Mouse (Mus musculus): Measurements from ENCODE around the gene Myh10. TPM values are rescaled to one million over a fixed set of nuclear protein-coding genes. Genes with fewer than 3 reads are reported as not detected.

Myh10 gene
- polyA plus RNA-seq, 1 experiment from 2014 or later: 165 TPM

- no peak overlapping the region for H3K27ac ChIP-seq (ENCODE audit: low read depth, low read length)
- WGBS: 100% methylated on average over 1 of the region's 1 CpGs
- no peaks in the 10 kb centered on the region for H3K27me3 ChIP-seq (ENCODE audit: control insufficient read depth, insufficient read depth, low read length)
- no peaks in the 10 kb centered on the region for H3K4me1 ChIP-seq (replicated peaks; ENCODE audit: control insufficient read depth, insufficient read depth, low read length)
- H3K4me2 ChIP-seq (ENCODE audit: low read depth, low read length, severe bottlenecking): no peak overlapping the region
- DNase-seq (ENCODE audit: low spot score) (no peak), ATAC-seq (replicated peaks; ENCODE audit: low FRiP score) (no peak)
- peaks cover 3% of the 10 kb centered on the region; the same call in 1 of the 2 replicates for H3K9me3 ChIP-seq (ENCODE audit: control insufficient read depth, low read length)
- H3K36me3 ChIP-seq (ENCODE audit: control insufficient read depth, insufficient read depth, low read length): peaks cover 36% of the 10 kb centered on the region
- H3K4me3 ChIP-seq (ENCODE audit: low read depth, low read length): no peak overlapping the region
- H3K9ac ChIP-seq (ENCODE audit: low read length): no peak overlapping the region
These were observed 12.9 kb downstream of the Myh10 start for GRCm38 (mm10) chr11:68704258-68704657.

GRCm38 (mm10) chr11:68704847-68705246 lies 13.5 kb downstream of the Myh10 start:
- no peaks in the 10 kb centered on the region for H3K27me3 ChIP-seq (ENCODE audit: control insufficient read depth, insufficient read depth, low read length)
- H3K27ac ChIP-seq (ENCODE audit: low read depth, low read length): no peak overlapping the region
- H3K9ac ChIP-seq (ENCODE audit: low read length): no peak overlapping the region
- no peaks in the 10 kb centered on the region for H3K4me1 ChIP-seq (replicated peaks; ENCODE audit: control insufficient read depth, insufficient read depth, low read length)
- H3K36me3 ChIP-seq (ENCODE audit: control insufficient read depth, insufficient read depth, low read length): peaks cover 30% of the 10 kb centered on the region
- 96% methylated on average over 2 of the region's 2 CpGs for WGBS
- ATAC-seq (replicated peaks; ENCODE audit: low FRiP score) (no peak), DNase-seq (ENCODE audit: low spot score) (no peak)
- no peak overlapping the region for H3K4me2 ChIP-seq (ENCODE audit: low read depth, low read length, severe bottlenecking)
- peaks cover 3% of the 10 kb centered on the region; the same call in 1 of the 2 replicates for H3K9me3 ChIP-seq (ENCODE audit: control insufficient read depth, low read length)
- no peak overlapping the region for H3K4me3 ChIP-seq (ENCODE audit: low read depth, low read length)

DNA sequence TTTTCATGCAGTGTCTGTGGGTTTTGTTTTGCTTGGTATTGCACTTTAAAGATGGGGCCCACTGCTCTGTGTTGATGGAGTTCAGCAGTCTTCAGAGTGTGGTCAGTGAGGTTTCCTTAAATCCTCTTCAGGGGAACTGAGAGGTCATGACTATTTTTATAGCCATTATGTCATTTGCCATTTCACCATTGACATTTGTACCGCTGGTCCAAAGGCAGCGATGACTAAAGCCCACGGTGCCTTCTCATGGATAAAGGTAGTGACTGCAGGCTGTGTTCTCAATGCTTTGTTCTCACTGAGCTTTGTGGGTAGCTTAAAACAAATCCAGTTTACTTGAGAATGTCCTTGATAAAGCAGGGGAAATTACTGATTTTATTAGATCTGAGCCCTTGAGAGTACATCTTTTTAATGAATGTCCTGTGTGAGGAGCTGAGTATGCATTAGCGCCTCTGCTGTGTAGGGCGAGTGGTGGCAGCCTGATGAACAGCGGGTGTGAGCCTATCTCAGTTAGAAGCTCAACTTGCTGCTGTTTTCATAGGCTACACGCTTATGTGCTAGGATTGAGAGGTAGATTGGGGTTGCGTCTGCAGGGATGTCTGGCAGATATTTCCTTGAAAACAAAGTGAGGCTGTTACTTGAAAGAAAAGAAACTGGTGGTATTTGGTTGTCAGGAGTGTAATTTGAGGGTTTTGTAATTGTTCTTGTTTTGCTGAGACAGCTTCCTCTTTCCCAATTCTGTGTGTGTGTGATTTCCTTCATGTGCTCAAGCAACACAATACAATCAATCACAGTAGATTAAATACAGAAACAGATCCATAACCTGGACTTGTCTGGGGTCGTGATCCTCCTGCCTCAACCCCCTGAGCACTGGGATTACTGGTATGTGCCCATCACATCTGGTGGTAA lies 15.4 kb downstream of the Myh10 start:
- H3K27me3 ChIP-seq (ENCODE audit: control insufficient read depth, insufficient read depth, low read length): no peaks in the 10 kb centered on the region
- H3K4me1 ChIP-seq (replicated peaks; ENCODE audit: control insufficient read depth, insufficient read depth, low read length): no peaks in the 10 kb centered on the region
- ATAC-seq (replicated peaks; ENCODE audit: low FRiP score) (no peak), DNase-seq (ENCODE audit: low spot score) (no peak)
- H3K36me3 ChIP-seq (ENCODE audit: control insufficient read depth, insufficient read depth, low read length): peaks cover 11% of the 10 kb centered on the region
- no peak overlapping the region for H3K9ac ChIP-seq (ENCODE audit: low read length)
- H3K4me2 ChIP-seq (ENCODE audit: low read depth, low read length, severe bottlenecking): no peak overlapping the region
- WGBS: 78% methylated on average over 9 of the region's 9 CpGs
- H3K9me3 ChIP-seq (ENCODE audit: control insufficient read depth, low read length): no peaks in the 10 kb centered on the region
- no peak overlapping the region for H3K4me3 ChIP-seq (ENCODE audit: low read depth, low read length)
- H3K27ac ChIP-seq (ENCODE audit: low read depth, low read length): no peak overlapping the region

GRCm38 (mm10) chr11:68707881-68708582 lies 16.7 kb downstream of the Myh10 start:
- Histone ChIP-seq H3K4me3 (ENCODE audit: low read depth, low read length) (no peak overlapping the region), H3K9ac (ENCODE audit: low read length) (no peak overlapping the region), H3K36me3 (ENCODE audit: control insufficient read depth, insufficient read depth, low read length) (no peaks in the 10 kb centered on the region; the same call in 1 of the 2 replicates), H3K27me3 (ENCODE audit: control insufficient read depth, insufficient read depth, low read length) (no peaks in the 10 kb centered on the region), H3K9me3 (ENCODE audit: control insufficient read depth, low read length) (no peaks in the 10 kb centered on the region), H3K4me2 (ENCODE audit: low read depth, low read length, severe bottlenecking) (no peak overlapping the region), H3K4me1 (replicated peaks; ENCODE audit: control insufficient read depth, insufficient read depth, low read length) (no peaks in the 10 kb centered on the region), H3K27ac (ENCODE audit: low read depth, low read length) (no peak overlapping the region)
- ATAC-seq (replicated peaks; ENCODE audit: low FRiP score) (no peak), DNase-seq (ENCODE audit: low spot score) (no peak)
- 88% methylated on average over 5 of the region's 5 CpGs for WGBS

- Histone ChIP-seq H3K27me3 (ENCODE audit: control insufficient read depth, insufficient read depth, low read length) (no peaks in the 10 kb centered on the region), H3K9me3 (ENCODE audit: control insufficient read depth, low read length) (no peaks in the 10 kb centered on the region), H3K4me1 (replicated peaks; ENCODE audit: control insufficient read depth, insufficient read depth, low read length) (peaks cover 2% of the 10 kb centered on the region; the same call in 1 of the 2 replicates), H3K4me3 (ENCODE audit: low read depth, low read length) (no peak overlapping the region), H3K27ac (ENCODE audit: low read depth, low read length) (no peak overlapping the region), H3K9ac (ENCODE audit: low read length) (no peak overlapping the region), H3K36me3 (ENCODE audit: control insufficient read depth, insufficient read depth, low read length) (no peaks in the 10 kb centered on the region; the same call in 1 of the 2 replicates), H3K4me2 (ENCODE audit: low read depth, low read length, severe bottlenecking) (no peak overlapping the region)
- WGBS: 92% methylated on average over 4 of the region's 4 CpGs
- ATAC-seq (replicated peaks; ENCODE audit: low FRiP score): no peak
- no peak for DNase-seq (ENCODE audit: low spot score)
These were observed 24.8 kb downstream of the Myh10 start for GRCm38 (mm10) chr11:68716167-68716566.

- Histone ChIP-seq H3K27ac (ENCODE audit: low read depth, low read length) (no peak overlapping the region), H3K9ac (ENCODE audit: low read length) (no peak overlapping the region), H3K36me3 (ENCODE audit: control insufficient read depth, insufficient read depth, low read length) (no peaks in the 10 kb centered on the region; the same call in 1 of the 2 replicates), H3K4me1 (replicated peaks; ENCODE audit: control insufficient read depth, insufficient read depth, low read length) (peaks cover 2% of the 10 kb centered on the region; the same call in 1 of the 2 replicates), H3K27me3 (ENCODE audit: control insufficient read depth, insufficient read depth, low read length) (no peaks in the 10 kb centered on the region), H3K4me2 (ENCODE audit: low read depth, low read length, severe bottlenecking) (no peak overlapping the region), H3K9me3 (ENCODE audit: control insufficient read depth, low read length) (no peaks in the 10 kb centered on the region), H3K4me3 (ENCODE audit: low read depth, low read length) (no peak overlapping the region)
- no peak for ATAC-seq (replicated peaks; ENCODE audit: low FRiP score)
- 79% methylated on average over 16 of the region's 16 CpGs for WGBS
- DNase-seq (ENCODE audit: low spot score): no peak
These were observed 25.9 kb downstream of the Myh10 start for GRCm38 (mm10) chr11:68717171-68717840.

- 90% methylated on average over 4 of the region's 4 CpGs for WGBS
- Histone ChIP-seq H3K9ac (ENCODE audit: low read length) (no peak overlapping the region), H3K4me3 (ENCODE audit: low read depth, low read length) (no peak overlapping the region), H3K4me2 (ENCODE audit: low read depth, low read length, severe bottlenecking) (no peak overlapping the region), H3K27me3 (ENCODE audit: control insufficient read depth, insufficient read depth, low read length) (no peaks in the 10 kb centered on the region), H3K36me3 (ENCODE audit: control insufficient read depth, insufficient read depth, low read length) (peaks cover 2% of the 10 kb centered on the region; the same call in 1 of the 2 replicates), H3K27ac (ENCODE audit: low read depth, low read length) (no peak overlapping the region), H3K4me1 (replicated peaks; ENCODE audit: control insufficient read depth, insufficient read depth, low read length) (peaks cover 2% of the 10 kb centered on the region; the same call in 1 of the 2 replicates), H3K9me3 (ENCODE audit: control insufficient read depth, low read length) (no peaks in the 10 kb centered on the region)
- ATAC-seq (replicated peaks; ENCODE audit: low FRiP score) (no peak), DNase-seq (ENCODE audit: low spot score) (no peak)
These were observed 27.8 kb downstream of the Myh10 start for GRCm38 (mm10) chr11:68719096-68719648.

- Histone ChIP-seq H3K4me2 (ENCODE audit: low read depth, low read length, severe bottlenecking) (no peak overlapping the region), H3K9me3 (ENCODE audit: control insufficient read depth, low read length) (no peaks in the 10 kb centered on the region), H3K4me1 (replicated peaks; ENCODE audit: control insufficient read depth, insufficient read depth, low read length) (peaks cover 2% of the 10 kb centered on the region; the same call in 1 of the 2 replicates), H3K4me3 (ENCODE audit: low read depth, low read length) (no peak overlapping the region), H3K27me3 (ENCODE audit: control insufficient read depth, insufficient read depth, low read length) (no peaks in the 10 kb centered on the region), H3K9ac (ENCODE audit: low read length) (no peak overlapping the region), H3K27ac (ENCODE audit: low read depth, low read length) (no peak overlapping the region), H3K36me3 (ENCODE audit: control insufficient read depth, insufficient read depth, low read length) (peaks cover 2% of the 10 kb centered on the region; the same call in 1 of the 2 replicates)
- DNase-seq (ENCODE audit: low spot score): no peak
- 91% methylated on average over 5 of the region's 5 CpGs for WGBS
- ATAC-seq (replicated peaks; ENCODE audit: low FRiP score): no peak
These were observed 28.4 kb downstream of the Myh10 start for GRCm38 (mm10) chr11:68719774-68720173.

Measured in forebrain, embryonic 11.5 days (tissue).